Mouse (Mus musculus) heart, adult 2 months (tissue): ENCODE data around the gene Usp35. TPM values are rescaled to one million over a fixed set of nuclear protein-coding genes. Genes with fewer than 3 reads are reported as not detected.

Experiments used
- DNase-seq, 2 experiments: peaks; one replicate each; pipeline ENCODE4 v3.0.0; 2021
- H3K27ac ChIP-seq: fragments of 200-600 bp; 2 replicates; pipeline ENCODE4 v1.8.1; 2022
- H3K27me3 ChIP-seq: fragments of 200-500 bp; 2 replicates; pipeline ENCODE4 v1.6.1; 2012; ENCODE audit warnings: mild to moderate bottlenecking, low read length, inconsistent platforms, mixed read lengths; ENCODE audit not compliant: control insufficient read depth, insufficient read depth
- H3K36me3 ChIP-seq: fragments of 200-500 bp; 2 replicates; pipeline ENCODE4 v1.6.1; 2012; ENCODE audit warnings: low read length, inconsistent platforms; ENCODE audit not compliant: control insufficient read depth, insufficient read depth
- H3K4me1 ChIP-seq: fragments of 200-500 bp; 2 replicates; pipeline ENCODE4 v1.6.1; 2011; ENCODE audit warnings: low read length; ENCODE audit not compliant: control insufficient read depth, insufficient read depth
- H3K4me3 ChIP-seq: fragments of 200-600 bp; 2 replicates; pipeline ENCODE4 v1.8.1; 2022
- H3K79me2 ChIP-seq: fragments of 200-500 bp; replicated peaks from 2 replicates; pipeline ENCODE4 v1.6.1; 2012; ENCODE audit warnings: mild to moderate bottlenecking, inconsistent platforms, low read length, moderate library complexity, mixed read lengths; ENCODE audit not compliant: control insufficient read depth, insufficient read depth
- H3K9ac ChIP-seq: fragments of 200-500 bp; 2 replicates; pipeline ENCODE4 v1.6.1; 2012; ENCODE audit warnings: low read depth, mild to moderate bottlenecking, control low read depth, inconsistent platforms, low read length, mixed read lengths
- CTCF ChIP-seq: fragments of 200-600 bp; IDR thresholded peaks from 2 replicates; pipeline ENCODE4 v1.8.1; 2022; ENCODE audit warnings: antibody characterized with exemption, mild to moderate bottlenecking, moderate library complexity
- EP300 ChIP-seq: fragments of 200-500 bp; IDR thresholded peaks from 2 replicates; pipeline ENCODE4 v1.6.1; 2011; ENCODE audit warnings: low read depth, low read length, control low read depth; ENCODE audit not compliant: insufficient read depth
- POLR2A ChIP-seq: fragments of 200-500 bp; IDR thresholded peaks from 2 replicates; pipeline ENCODE4 v1.6.1; 2011; ENCODE audit warnings: mild to moderate bottlenecking, low read depth, low read length, control low read depth; ENCODE audit not compliant: insufficient read depth
- WGBS: fragments of 180-500 bp; shearing (Covaris S2); methylation state at CpG from one replicate; pipeline ENCODE4 v1.1.7; 2018; 5-methylcytosine and 5-hydroxymethylcytosine counted together
- intact Hi-C: fragments of 180-260 bp; cut with DNase I; formaldehyde crosslinking; loops from one replicate; pipeline ENCODE4 v1.15.1; 2025
- polyA plus RNA-seq: library from polyadenylated mRNA; depleted of rRNA; stranded (reverse); fragments of >200 nt; gene quantifications from 2 replicates; pipeline ENCODE4 v1.2.3, GENCODE M21; 2012; rRNA removed
- total RNA-seq, 2 experiments: library from RNA; stranded (reverse); gene quantifications; 2 replicates each; pipeline ENCODE4 v1.2.3; 2021

The Usp35 gene
- total and polyA plus RNA-seq, 3 experiments, result 0.84 to 2.5 (median 1.0) TPM

DNA sequence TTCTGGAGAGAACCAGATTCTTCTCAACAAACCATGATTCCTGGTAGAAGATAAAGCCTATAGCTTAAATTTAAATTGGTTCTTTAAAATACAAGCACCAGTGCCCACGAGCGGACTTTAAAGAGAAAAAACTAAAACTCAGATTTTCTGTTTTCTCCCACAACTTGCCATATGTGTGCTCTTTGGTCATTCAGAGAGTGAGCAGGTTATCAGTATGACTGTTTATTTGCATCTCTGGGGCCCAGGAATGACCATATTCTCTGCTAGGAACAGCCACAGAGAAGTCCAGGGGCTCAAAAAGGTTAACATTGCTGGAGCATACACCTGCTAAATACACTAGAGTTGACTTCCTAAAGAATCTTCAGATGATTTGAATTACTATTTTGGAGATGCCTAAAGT lies 33.5 kb downstream of the Usp35 start:
- no peak for TF ChIP-seq CTCF
- TF ChIP-seq EP300, result no peak
- TF ChIP-seq POLR2A, result no peak
- Histone ChIP-seq H3K9ac (no peak overlapping the region), H3K27ac (no peak overlapping the region), H3K79me2 (no peaks in the 10 kb centered on the region), H3K36me3 (no peaks in the 10 kb centered on the region), H3K4me3 (no peak overlapping the region), H3K27me3 (no peaks in the 10 kb centered on the region), H3K4me1 (no peaks in the 10 kb centered on the region)
- intact Hi-C loops, result loop anchor here (5.0 kb wide), 1 partner anchor 46 kb away; no protein-coding TSS in a partner anchor
- no peak for DNase-seq
- 96% methylated on average over 2 of the region's 2 CpGs for WGBS

- H3K79me2 ChIP-seq, result no peaks in the 10 kb centered on the region
- H3K36me3 ChIP-seq, result no peaks in the 10 kb centered on the region
- no peak overlapping the region for H3K9ac ChIP-seq
- peak; percentile 56 to 65 for DNase-seq
- no peak overlapping the region for H3K27ac ChIP-seq
- no peak for TF ChIP-seq POLR2A
- TF ChIP-seq CTCF, result no peak; the same call in none of the 2 replicates
- 0 out of 2 replicates have a peak, but pooled peaks have one; percentile 38 for TF ChIP-seq EP300
- H3K4me1 ChIP-seq, result no peaks in the 10 kb centered on the region
- H3K27me3 ChIP-seq, result no peaks in the 10 kb centered on the region
- WGBS, result 0% methylated on average over 2 of the region's 2 CpGs
- intact Hi-C loops, result loop anchor here (1.0 to 5.0 kb wide), 3 partner anchors 45 to 327 kb away; no protein-coding TSS in a partner anchor
- H3K4me3 ChIP-seq, result no peak overlapping the region
Observed at GRCm38 (mm10) chr7:97297466-97297865, 34.4 kb downstream of the Usp35 start.

GRCm38 (mm10) chr7:97296986-97297385 lies 34.8 kb downstream of the Usp35 start:
- no peaks in the 10 kb centered on the region for H3K27me3 ChIP-seq
- H3K79me2 ChIP-seq, result no peaks in the 10 kb centered on the region
- TF ChIP-seq CTCF, result no peak
- TF ChIP-seq POLR2A, result no peak
- TF ChIP-seq EP300, result no peak
- no peaks in the 10 kb centered on the region for H3K36me3 ChIP-seq
- DNase-seq, result peak in 1 of 2 experiments; percentile 10
- no peak overlapping the region for H3K4me3 ChIP-seq
- H3K4me1 ChIP-seq, result no peaks in the 10 kb centered on the region
- intact Hi-C loops, result loop anchor here (1.0 to 5.0 kb wide), 3 partner anchors 45 to 326 kb away; no protein-coding TSS in a partner anchor
- WGBS, result 45% methylated on average over 2 of the region's 2 CpGs
- H3K9ac ChIP-seq, result no peak overlapping the region
- no peak overlapping the region for H3K27ac ChIP-seq

GRCm38 (mm10) chr7:97271068-97271467 lies 60.8 kb downstream of the Usp35 start:
- TF ChIP-seq POLR2A, result no peak
- TF ChIP-seq CTCF, result no peak
- no peak for TF ChIP-seq EP300
- Histone ChIP-seq H3K27me3 (no peaks in the 10 kb centered on the region), H3K4me3 (no peak overlapping the region), H3K9ac (no peak overlapping the region), H3K4me1 (peaks cover 2% of the 10 kb centered on the region), H3K79me2 (no peaks in the 10 kb centered on the region; the same call in 1 of the 2 replicates), H3K27ac (peak overlapping the region; percentile 54; the same call in 1 of the 2 replicates), H3K36me3 (peaks cover 11% of the 10 kb centered on the region)
- 77% methylated on average over 1 of the region's 1 CpGs for WGBS
- DNase-seq, result no peak
- intact Hi-C loops, result no loop called here

GRCm38 (mm10) chr7:97270367-97270766 lies 61.5 kb downstream of the Usp35 start:
- no peak for DNase-seq
- Histone ChIP-seq H3K27me3 (no peaks in the 10 kb centered on the region), H3K79me2 (no peaks in the 10 kb centered on the region; the same call in 1 of the 2 replicates), H3K4me1 (peaks cover 2% of the 10 kb centered on the region), H3K4me3 (no peak overlapping the region), H3K36me3 (peaks cover 12% of the 10 kb centered on the region), H3K27ac (peak overlapping the region; percentile 54), H3K9ac (no peak overlapping the region)
- intact Hi-C loops, result no loop called here
- TF ChIP-seq EP300, result no peak
- no peak for TF ChIP-seq CTCF

DNA sequence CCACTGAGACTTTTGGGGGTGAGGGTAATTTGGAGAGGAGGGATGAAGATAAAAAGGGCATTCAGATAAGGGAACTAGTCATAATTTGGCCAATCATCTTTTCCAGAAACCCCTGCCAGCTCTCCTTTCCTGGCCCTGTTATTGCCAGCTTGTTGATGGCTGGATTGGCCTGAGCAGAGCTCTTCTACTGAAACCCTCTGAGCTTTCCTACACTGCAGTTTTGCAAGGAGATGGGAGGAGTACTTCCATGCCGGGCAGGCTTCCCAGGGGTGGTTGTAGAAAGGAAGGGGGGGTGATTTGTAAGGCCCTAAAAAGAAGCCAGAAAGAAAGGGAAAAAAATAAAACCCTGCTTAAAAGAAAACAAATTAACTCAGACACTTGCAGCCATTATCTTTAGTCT lies 69.3 kb downstream of the Usp35 start:
- peaks cover 4% of the 10 kb centered on the region for H3K36me3 ChIP-seq
- intact Hi-C loops, result no loop called here
- TF ChIP-seq CTCF, result no peak
- no peak for TF ChIP-seq POLR2A
- TF ChIP-seq EP300, result no peak
- DNase-seq, result peak; percentile 73 to 85
- H3K4me3 ChIP-seq, result no peak overlapping the region
- H3K27me3 ChIP-seq, result no peaks in the 10 kb centered on the region
- no peaks in the 10 kb centered on the region; the same call in 1 of the 2 replicates for H3K79me2 ChIP-seq
- H3K9ac ChIP-seq, result no peak overlapping the region
- 11% methylated on average over 1 of the region's 1 CpGs for WGBS
- no peaks in the 10 kb centered on the region; the same call in 1 of the 2 replicates for H3K4me1 ChIP-seq
- peak overlapping the region; percentile 21 for H3K27ac ChIP-seq

Other genes starting within 250 kb of the Usp35 start
- 1 to 10 TPM; 3.7 to 4.1 TPM for gene Kctd21, start 307 bp upstream of the Usp35 start, total RNA-seq
- gene Kctd21, start 307 bp upstream of the Usp35 start, polyA plus RNA-seq, result 3.6 and 6.3 TPM in 2 replicates
- 1 to 10 TPM; 4.3 to 5.2 TPM for gene Alg8, start 39.6 kb upstream of the Usp35 start, total RNA-seq
- 7.3 and 9.9 TPM in 2 replicates for gene Alg8, start 39.6 kb upstream of the Usp35 start, polyA plus RNA-seq
- gene Ndufc2, start 68.0 kb upstream of the Usp35 start, total RNA-seq, result 100 to 1,000 TPM; 483 to 533 TPM
- gene Ndufc2, start 68.0 kb upstream of the Usp35 start, polyA plus RNA-seq, result 305 and 346 TPM in 2 replicates
- gene Thrsp, start 85.7 kb upstream of the Usp35 start, total RNA-seq, result 10 to 100 TPM; 68.6 to 77.2 TPM
- gene Thrsp, start 85.7 kb upstream of the Usp35 start, polyA plus RNA-seq, result 118 and 171 TPM in 2 replicates
- gene Kctd14, start 119.3 kb upstream of the Usp35 start, total RNA-seq, result under 1 TPM; 0.13 to 0.39 TPM
- 0.23 and 0.61 TPM in 2 replicates for gene Kctd14, start 119.3 kb upstream of the Usp35 start, polyA plus RNA-seq
- 10 to 100 TPM; 55.8 to 61.5 TPM for gene Ints4, start 148.9 kb upstream of the Usp35 start, total RNA-seq
- gene Ints4, start 148.9 kb upstream of the Usp35 start, polyA plus RNA-seq, result 65.3 and 88.3 TPM in 2 replicates
- 10 to 100 TPM; 61.0 to 67.7 TPM for gene Aamdc, start 247.5 kb upstream of the Usp35 start, total RNA-seq
- gene Aamdc, start 247.5 kb upstream of the Usp35 start, polyA plus RNA-seq, result 62.6 and 77.1 TPM in 2 replicates
- gene Rsf1, start 247.9 kb upstream of the Usp35 start, total RNA-seq, result 10 to 100 TPM; 14.6 to 15.7 TPM
- gene Rsf1, start 247.9 kb upstream of the Usp35 start, polyA plus RNA-seq, result 1.5 and 3.0 TPM in 2 replicates